Mouse (Mus musculus) liver, embryonic 11.5 days (tissue): ENCODE measurements at regions not wholly inside any gene's neighbourhood (a gene's known extent, or its start where the extent isn't known, plus 50 kb on each side); places are given as distances from the start of the nearest gene placed in this dataset.

ENCODE experiments used
- ATAC-seq: fragments of 200-750 bp; cut with Nextera tagmentation; replicated peaks from 2 replicates; pipeline ENCODE4 v1.8.0; 2017; ENCODE audit warnings: moderate number of reproducible peaks, mild to moderate bottlenecking, moderate TSS enrichment, moderate library complexity; ENCODE audit not compliant: low FRiP score
- DNase-seq: peaks from one replicate; pipeline ENCODE4 v3.0.0-alpha.2; 2017; ENCODE audit warnings: low spot score
- H3K27ac ChIP-seq: fragments of 300-500 bp; sonication (generic); 2 replicates; pipeline ENCODE4 v1.5.1; 2014; ENCODE audit warnings: mild to moderate bottlenecking, low read depth, low read length, control low read depth
- H3K27me3 ChIP-seq: fragments of 300-500 bp; sonication (generic); replicated peaks from 2 replicates; pipeline ENCODE4 v1.6.1; 2014; ENCODE audit warnings: low read length, mixed read lengths; ENCODE audit not compliant: control insufficient read depth, insufficient read depth
- H3K36me3 ChIP-seq: fragments of 300-500 bp; sonication (generic); 2 replicates; pipeline ENCODE4 v1.6.1; 2014; ENCODE audit warnings: mild to moderate bottlenecking, low read length, moderate library complexity, mixed read lengths; ENCODE audit not compliant: control insufficient read depth, insufficient read depth
- H3K4me1 ChIP-seq: fragments of 300-500 bp; sonication (generic); replicated peaks from 2 replicates; pipeline ENCODE4 v1.6.1; 2014; ENCODE audit warnings: low read length, mixed read lengths; ENCODE audit not compliant: control insufficient read depth, insufficient read depth
- H3K4me2 ChIP-seq: fragments of 300-500 bp; sonication (generic); 2 replicates; pipeline ENCODE4 v1.6.1; 2014; ENCODE audit warnings: mild to moderate bottlenecking, control low read depth, moderate library complexity
- H3K4me3 ChIP-seq: fragments of 300-500 bp; sonication (generic); 2 replicates; pipeline ENCODE4 v1.5.1; 2014; ENCODE audit warnings: low read depth, low read length, control low read depth
- H3K9ac ChIP-seq: fragments of 300-500 bp; sonication (generic); 2 replicates; pipeline ENCODE4 v1.6.1; 2014; ENCODE audit warnings: low read depth, low read length, control low read depth
- H3K9me3 ChIP-seq: fragments of 300-500 bp; sonication (generic); 2 replicates; pipeline ENCODE4 v1.6.1; 2016; ENCODE audit warnings: low read length, inconsistent platforms, mixed read lengths; ENCODE audit not compliant: control insufficient read depth
- WGBS: fragments of 180-500 bp; shearing (Covaris S2); extraction: QIAGEN DNeasy Blood & Tissue Kit; methylation state at CpG from one replicate; pipeline ENCODE4 v1.1.7; 2014; 5-methylcytosine and 5-hydroxymethylcytosine counted together

DNA sequence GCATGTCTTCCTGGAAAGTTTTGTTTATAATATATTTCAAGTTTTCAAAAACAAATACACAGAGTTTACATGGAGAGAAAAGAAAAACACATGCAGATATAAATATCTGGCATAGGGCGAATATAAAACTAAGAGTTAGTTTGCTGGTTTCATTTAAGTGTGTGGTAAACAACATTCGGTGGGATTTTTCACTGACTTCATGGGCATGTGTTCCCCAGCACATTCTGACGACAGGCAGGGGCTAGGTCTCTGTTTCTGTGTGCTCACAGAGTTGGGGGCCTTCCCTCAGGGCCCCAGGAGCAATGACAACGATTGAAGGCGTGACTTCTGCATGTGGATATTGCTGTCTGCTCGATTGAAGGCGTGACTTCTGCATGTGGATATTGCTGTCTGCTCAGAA is 193.3 kb upstream of the Npvf start:
- Histone ChIP-seq H3K4me2 (no peak overlapping the region), H3K9me3 (no peaks in the 10 kb centered on the region), H3K4me3 (no peak overlapping the region), H3K36me3 (no peaks in the 10 kb centered on the region), H3K9ac (no peak overlapping the region), H3K27ac (no peak overlapping the region), H3K4me1 (no peaks in the 10 kb centered on the region), H3K27me3 (no peaks in the 10 kb centered on the region)
- no peak for ATAC-seq
- DNase-seq, result no peak
- WGBS, result 82% methylated on average over 7 of the region's 7 CpGs

DNA sequence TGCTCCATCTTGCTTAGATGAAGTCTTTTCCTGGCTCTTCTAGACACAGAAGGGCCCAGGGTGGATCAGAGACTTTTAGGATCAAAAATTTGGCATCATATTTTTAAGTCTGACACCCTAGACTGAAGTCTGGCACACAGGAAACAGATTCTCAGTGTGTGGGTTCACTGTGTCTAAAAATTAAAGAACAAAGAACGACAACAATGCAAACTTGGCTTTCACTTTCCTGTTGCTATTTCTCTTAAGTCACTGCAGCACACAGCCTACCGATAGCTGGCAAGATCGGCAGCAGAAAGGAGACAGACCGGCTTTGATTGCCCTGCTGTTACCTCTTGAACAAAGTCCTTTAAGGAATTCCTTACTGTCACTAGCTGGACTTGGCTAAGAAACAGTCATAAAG is 204.9 kb upstream of the Npvf start:
- no peak for DNase-seq
- ATAC-seq, result no peak
- Histone ChIP-seq H3K9ac (no peak overlapping the region), H3K9me3 (no peaks in the 10 kb centered on the region), H3K4me1 (no peaks in the 10 kb centered on the region), H3K4me2 (no peak overlapping the region), H3K27me3 (no peaks in the 10 kb centered on the region), H3K27ac (no peak overlapping the region), H3K4me3 (no peak overlapping the region), H3K36me3 (no peaks in the 10 kb centered on the region)
- WGBS, result 87% methylated on average over 4 of the region's 4 CpGs

DNA sequence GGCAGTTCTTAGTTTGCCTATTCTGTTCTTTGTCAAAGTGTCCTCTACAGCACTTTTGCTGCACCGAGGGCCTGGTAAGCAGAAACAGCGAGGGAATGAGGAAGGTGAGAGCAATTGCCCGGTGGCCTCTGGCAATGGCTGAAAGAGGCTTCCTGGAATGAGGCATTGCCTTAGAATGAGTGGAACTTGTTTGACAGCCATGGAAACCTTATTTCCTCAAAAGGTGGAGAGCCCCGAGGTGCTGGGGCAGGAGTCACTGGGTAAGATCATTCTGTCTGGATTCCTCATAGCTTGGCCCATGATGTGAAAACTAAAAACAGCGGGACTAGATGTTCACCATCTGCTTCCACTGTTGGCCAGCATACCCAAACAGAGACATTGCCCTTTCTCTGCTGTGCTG is 223.8 kb upstream of the Npvf start:
- Histone ChIP-seq H3K36me3 (no peaks in the 10 kb centered on the region), H3K9ac (no peak overlapping the region), H3K27me3 (no peaks in the 10 kb centered on the region), H3K9me3 (no peaks in the 10 kb centered on the region), H3K4me3 (no peak overlapping the region), H3K4me1 (no peaks in the 10 kb centered on the region), H3K27ac (no peak overlapping the region), H3K4me2 (no peak overlapping the region)
- DNase-seq (no peak), ATAC-seq (no peak)
- 65% methylated on average over 5 of the region's 5 CpGs for WGBS

DNA sequence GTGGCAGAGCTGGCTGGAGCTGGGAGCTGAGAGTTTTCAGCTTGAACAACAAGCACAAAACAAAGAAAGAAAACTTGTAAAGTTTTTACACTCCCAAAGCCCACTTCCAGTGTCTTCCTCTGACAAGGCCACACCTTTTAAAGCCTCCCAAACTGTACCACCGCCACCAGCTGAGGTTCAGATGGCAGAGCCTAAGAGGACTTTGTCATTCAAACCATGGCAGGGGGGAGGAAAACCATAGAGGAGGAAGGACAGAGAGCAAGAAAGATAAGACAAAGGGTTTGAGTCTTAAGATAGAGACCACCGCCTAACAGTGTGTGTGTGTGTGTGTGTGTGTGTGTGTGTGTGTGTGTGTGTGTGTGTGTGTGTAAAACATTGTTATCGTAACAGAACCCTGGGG is 228.1 kb upstream of the Npvf start:
- H3K27me3 ChIP-seq, result no peaks in the 10 kb centered on the region
- no peak overlapping the region for H3K9ac ChIP-seq
- no peaks in the 10 kb centered on the region for H3K4me1 ChIP-seq
- no peak overlapping the region for H3K4me2 ChIP-seq
- no peak overlapping the region for H3K27ac ChIP-seq
- ATAC-seq (peak; percentile 49; the same call in 1 of the 2 replicates), DNase-seq (no peak)
- WGBS, result 29% methylated on average over 3 of the region's 3 CpGs
- H3K9me3 ChIP-seq, result no peaks in the 10 kb centered on the region
- no peaks in the 10 kb centered on the region for H3K36me3 ChIP-seq
- no peak overlapping the region for H3K4me3 ChIP-seq

DNA sequence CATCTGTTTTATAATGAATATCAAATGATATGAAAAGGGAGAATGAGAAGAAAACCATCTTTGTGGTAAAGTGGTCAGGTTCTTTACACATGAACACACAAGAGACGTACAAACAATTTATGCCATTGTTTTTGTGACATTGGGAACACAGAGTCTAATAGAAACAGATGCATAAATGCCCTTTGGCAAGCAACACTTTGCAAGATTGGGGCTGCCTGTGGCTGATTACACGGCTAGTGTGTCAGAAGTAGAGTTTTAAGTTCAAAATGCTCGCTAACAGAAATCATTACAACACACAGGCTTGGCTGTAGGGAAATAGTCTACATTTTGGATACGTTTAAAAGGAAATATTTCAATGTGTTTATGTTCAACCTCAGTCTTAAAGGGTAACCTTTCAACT is 228.5 kb upstream of the Npvf start:
- ATAC-seq (no peak), DNase-seq (no peak)
- Histone ChIP-seq H3K4me2 (no peak overlapping the region), H3K9me3 (no peaks in the 10 kb centered on the region), H3K4me3 (no peak overlapping the region), H3K27ac (no peak overlapping the region), H3K9ac (no peak overlapping the region), H3K27me3 (no peaks in the 10 kb centered on the region), H3K4me1 (no peaks in the 10 kb centered on the region), H3K36me3 (no peaks in the 10 kb centered on the region)
- 63% methylated on average over 4 of the region's 4 CpGs for WGBS

DNA sequence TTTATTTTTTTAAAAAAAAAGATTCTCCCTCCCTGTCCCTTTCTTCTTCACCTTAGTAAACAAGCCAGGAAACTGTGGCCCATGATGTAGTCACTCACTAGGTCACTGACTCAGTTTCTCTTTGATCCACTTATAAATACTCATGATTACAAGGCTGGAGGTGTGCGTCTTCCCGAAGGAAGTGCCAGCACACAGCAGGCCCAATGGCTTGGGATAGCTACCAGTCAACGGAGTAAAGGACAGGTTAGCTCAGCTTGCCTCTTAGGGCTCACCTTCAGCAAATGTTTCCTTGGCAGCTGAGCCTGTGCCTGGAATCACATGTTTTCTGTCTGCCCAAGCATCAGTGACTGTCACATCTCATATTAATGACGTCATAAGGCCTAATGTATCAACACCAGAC is 230.8 kb upstream of the Npvf start:
- H3K9me3 ChIP-seq, result no peaks in the 10 kb centered on the region
- DNase-seq (no peak), ATAC-seq (no peak)
- WGBS, result 89% methylated on average over 4 of the region's 4 CpGs
- peaks cover 4% of the 10 kb centered on the region for H3K4me1 ChIP-seq
- no peaks in the 10 kb centered on the region for H3K27me3 ChIP-seq
- no peak overlapping the region for H3K4me2 ChIP-seq
- no peak overlapping the region for H3K9ac ChIP-seq
- H3K4me3 ChIP-seq, result no peak overlapping the region
- H3K36me3 ChIP-seq, result no peaks in the 10 kb centered on the region
- no peak overlapping the region for H3K27ac ChIP-seq

DNA sequence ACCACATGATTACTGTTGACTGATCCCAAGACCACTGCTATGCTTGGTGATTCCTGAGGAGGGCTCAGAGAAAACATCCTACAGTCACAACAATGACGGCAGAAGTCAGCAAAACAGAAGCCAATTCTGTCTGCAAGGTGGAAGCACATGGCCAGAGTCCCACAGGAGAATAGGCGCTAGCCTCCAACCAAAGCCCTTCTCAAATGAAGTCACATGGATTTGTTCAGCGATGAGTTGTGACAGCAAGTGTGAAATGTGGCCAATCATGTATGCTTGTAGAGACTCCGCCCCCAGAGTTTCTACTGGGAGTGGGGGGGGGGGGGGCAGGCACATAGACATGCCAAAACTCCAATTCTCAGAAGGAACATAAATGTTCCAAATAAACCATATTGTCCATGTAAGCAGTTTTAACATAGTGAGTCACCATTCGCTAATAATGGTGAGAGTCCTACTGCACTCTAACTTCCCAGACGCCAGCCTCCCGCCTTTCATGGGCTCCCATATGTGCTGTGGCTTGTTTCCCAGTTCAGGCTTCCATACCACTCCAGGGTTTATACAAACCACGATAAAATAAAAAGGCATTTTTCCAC is 231.6 kb upstream of the Npvf start:
- H3K4me3 ChIP-seq, result no peak overlapping the region
- H3K27ac ChIP-seq, result no peak overlapping the region
- H3K27me3 ChIP-seq, result no peaks in the 10 kb centered on the region
- H3K9ac ChIP-seq, result no peak overlapping the region
- H3K36me3 ChIP-seq, result no peaks in the 10 kb centered on the region
- WGBS, result 82% methylated on average over 8 of the region's 8 CpGs
- ATAC-seq (no peak), DNase-seq (no peak)
- no peaks in the 10 kb centered on the region for H3K9me3 ChIP-seq
- H3K4me2 ChIP-seq, result no peak overlapping the region
- H3K4me1 ChIP-seq, result peaks cover 11% of the 10 kb centered on the region

DNA sequence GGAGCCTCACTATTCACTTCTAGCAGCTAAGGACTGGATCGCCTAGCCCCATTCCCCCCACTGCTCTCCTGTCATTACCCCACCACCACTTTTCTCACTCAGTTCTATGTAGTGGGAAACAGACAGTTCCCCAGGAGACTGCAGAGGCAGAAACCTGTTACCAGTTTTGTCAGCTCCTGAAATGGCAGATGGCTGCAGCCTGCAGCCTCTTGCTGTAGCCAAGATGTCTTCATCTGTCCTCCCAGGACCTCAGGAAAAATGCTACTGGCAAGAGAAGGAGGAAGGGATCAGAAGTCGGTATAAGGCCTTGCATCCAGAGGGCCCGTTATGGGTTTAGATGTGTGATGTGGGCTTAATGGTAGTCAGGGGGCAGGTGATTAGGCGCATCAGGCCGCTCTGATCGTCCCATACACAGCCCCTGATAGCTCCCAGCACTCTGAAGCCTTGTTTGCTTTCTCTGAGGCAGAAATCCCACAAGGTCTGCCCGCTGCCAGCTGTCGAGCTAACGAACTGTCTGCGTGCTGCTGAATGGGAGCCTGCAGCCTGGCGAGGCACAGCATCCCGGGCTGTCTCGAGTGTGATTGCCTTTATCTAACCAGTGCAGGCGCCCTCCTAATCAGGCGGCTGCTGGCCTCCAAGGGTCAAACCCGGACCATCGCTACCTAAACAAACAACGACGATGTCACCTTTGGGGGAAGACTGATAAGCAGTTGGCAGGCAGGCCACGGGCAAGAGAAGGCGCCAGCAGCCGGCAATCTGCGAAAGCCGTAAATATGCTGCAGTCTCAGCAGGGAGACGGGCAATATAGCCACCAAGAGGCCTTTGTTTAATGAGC is 236.3 kb upstream of the Npvf start:
- Histone ChIP-seq H3K27ac (peak overlapping the region; percentile 87), H3K36me3 (no peaks in the 10 kb centered on the region), H3K4me3 (no peak overlapping the region; the same call in 1 of the 2 replicates), H3K4me2 (peak overlapping the region; percentile 51), H3K9ac (peak overlapping the region; percentile 50), H3K4me1 (peaks cover 17% of the 10 kb centered on the region), H3K9me3 (no peaks in the 10 kb centered on the region), H3K27me3 (0 out of 2 replicates have a peak, but pooled peaks cover 2% of the 10 kb centered on the region)
- DNase-seq (peak; percentile 84), ATAC-seq (peak; percentile 100)
- 5% methylated on average over 25 of the region's 25 CpGs for WGBS

DNA sequence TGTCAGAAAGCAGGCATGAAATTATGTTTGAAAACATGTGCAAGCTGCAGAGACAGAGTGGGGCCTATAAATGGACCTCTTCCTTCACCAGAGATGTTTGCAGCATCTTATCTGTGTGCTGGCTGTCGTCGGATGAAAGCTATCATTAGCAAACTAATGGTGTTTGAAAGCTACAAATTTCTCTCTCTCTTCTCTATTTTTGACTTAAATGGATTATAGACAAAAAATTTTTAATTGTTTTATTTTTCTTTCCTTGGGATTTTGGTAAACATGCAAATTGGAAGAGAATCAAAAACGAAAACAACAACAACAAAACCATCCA is 236.9 kb upstream of the Npvf start:
- peak overlapping the region; percentile 51 for H3K4me2 ChIP-seq
- no peaks in the 10 kb centered on the region for H3K9me3 ChIP-seq
- no peak for DNase-seq
- 20% methylated on average over 3 of the region's 3 CpGs for WGBS
- H3K27me3 ChIP-seq, result 0 out of 2 replicates have a peak, but pooled peaks cover 2% of the 10 kb centered on the region
- no peaks in the 10 kb centered on the region for H3K36me3 ChIP-seq
- no peak; the same call in 1 of the 2 replicates for ATAC-seq
- peak overlapping the region; percentile 87 for H3K27ac ChIP-seq
- H3K4me1 ChIP-seq, result peaks cover 17% of the 10 kb centered on the region
- H3K4me3 ChIP-seq, result no peak overlapping the region
- no peak overlapping the region for H3K9ac ChIP-seq
